Mouse (Mus musculus) cerebellum, adult 2 months (tissue): Measurements from ENCODE around the gene Slc8a2. TPM values are rescaled to one million over a fixed set of nuclear protein-coding genes. Genes with fewer than 3 reads are reported as not detected.

Experiments used
- DNase-seq, 2 experiments: peaks; one replicate each; pipeline ENCODE4 v3.0.0; 2021
- H3K27ac ChIP-seq: fragments of 200-500 bp; 2 replicates; pipeline ENCODE4 v1.5.1; 2012; ENCODE audit warnings: low read length, control low read depth, inconsistent platforms; ENCODE audit not compliant: insufficient read depth
- H3K27me3 ChIP-seq: fragments of 200-500 bp; 2 replicates; pipeline ENCODE4 v1.6.1; 2012; ENCODE audit warnings: inconsistent platforms, mild to moderate bottlenecking, low read length, moderate library complexity; ENCODE audit not compliant: control insufficient read depth, insufficient read depth
- H3K4me1 ChIP-seq: fragments of 200-500 bp; 2 replicates; pipeline ENCODE4 v1.6.1; 2011; ENCODE audit warnings: low read length; ENCODE audit not compliant: control insufficient read depth, insufficient read depth
- H3K4me3 ChIP-seq: fragments of 200-500 bp; replicated peaks from 2 replicates; pipeline ENCODE3; 2011; ENCODE audit warnings: mild to moderate bottlenecking, low read depth, low read length, control low read depth; ENCODE audit not compliant: insufficient read depth
- CTCF ChIP-seq: fragments of 200-500 bp; IDR thresholded peaks from 2 replicates; pipeline ENCODE4 v1.5.1; 2011; ENCODE audit warnings: low read depth, mild to moderate bottlenecking, control low read depth, low read length, moderate library complexity, borderline replicate concordance; ENCODE audit not compliant: insufficient read depth
- POLR2A ChIP-seq: fragments of 200-500 bp; IDR thresholded peaks from 2 replicates; pipeline ENCODE4 v1.6.1; 2011; ENCODE audit warnings: low read length, control low read depth, borderline replicate concordance; ENCODE audit not compliant: insufficient read depth
- WGBS: fragments of 180-500 bp; shearing (Covaris S2); methylation state at CpG from one replicate; pipeline ENCODE4 v1.1.7; 2018; 5-methylcytosine and 5-hydroxymethylcytosine counted together
- polyA plus RNA-seq: library from polyadenylated mRNA; depleted of rRNA; stranded (reverse); fragments of >200 nt; gene quantifications from 2 replicates; pipeline ENCODE4 v1.2.3, GENCODE M21; 2012

Gene Slc8a2
- polyA plus RNA-seq, 1 experiment = 84.6 TPM

GRCm38 (mm10) chr7:16198540-16198939 lies 68.9 kb downstream of the Slc8a2 start:
- no peak for TF ChIP-seq CTCF
- no peak for TF ChIP-seq POLR2A
- H3K4me3 ChIP-seq = no peak overlapping the region
- no peaks in the 10 kb centered on the region for H3K27me3 ChIP-seq
- WGBS = 88% methylated on average over 11 of the region's 11 CpGs
- no peak for DNase-seq
- H3K4me1 ChIP-seq = no peaks in the 10 kb centered on the region
- H3K27ac ChIP-seq = no peak overlapping the region

GRCm38 (mm10) chr7:16201136-16201535 lies 71.5 kb downstream of the Slc8a2 start:
- no peak overlapping the region for H3K4me3 ChIP-seq
- DNase-seq = no peak
- H3K4me1 ChIP-seq = no peaks in the 10 kb centered on the region
- WGBS = 82% methylated on average over 6 of the region's 6 CpGs
- no peak overlapping the region for H3K27ac ChIP-seq
- no peak for TF ChIP-seq POLR2A
- no peak for TF ChIP-seq CTCF
- no peaks in the 10 kb centered on the region for H3K27me3 ChIP-seq

- no peak for DNase-seq
- TF ChIP-seq CTCF = no peak
- TF ChIP-seq POLR2A = no peak
- H3K27me3 ChIP-seq = no peaks in the 10 kb centered on the region
- H3K27ac ChIP-seq = no peak overlapping the region
- peaks cover 6% of the 10 kb centered on the region; the same call in 1 of the 2 replicates for H3K4me1 ChIP-seq
- no peak overlapping the region for H3K4me3 ChIP-seq
- WGBS = 55% methylated on average over 15 of the region's 15 CpGs
These were observed 73.3 kb downstream of the Slc8a2 start for GRCm38 (mm10) chr7:16202756-16203504.

- Histone ChIP-seq H3K27me3 (no peaks in the 10 kb centered on the region), H3K4me1 (peaks cover 6% of the 10 kb centered on the region; the same call in 1 of the 2 replicates), H3K4me3 (no peak overlapping the region), H3K27ac (no peak overlapping the region)
- no peak for TF ChIP-seq CTCF
- no peak for TF ChIP-seq POLR2A
- DNase-seq = no peak
- 91% methylated on average over 13 of the region's 13 CpGs for WGBS
These were observed 73.9 kb downstream of the Slc8a2 start for GRCm38 (mm10) chr7:16203505-16203903.

GRCm38 (mm10) chr7:16204791-16205190 lies 75.2 kb downstream of the Slc8a2 start:
- WGBS = 77% methylated on average over 9 of the region's 9 CpGs

GRCm38 (mm10) chr7:16207076-16207475 lies 77.5 kb downstream of the Slc8a2 start:
- 57% methylated on average over 7 of the region's 7 CpGs for WGBS
- H3K4me3 ChIP-seq = no peak overlapping the region
- no peaks in the 10 kb centered on the region for H3K27me3 ChIP-seq
- peaks cover 6% of the 10 kb centered on the region; the same call in 1 of the 2 replicates for H3K4me1 ChIP-seq
- TF ChIP-seq CTCF (no peak), POLR2A (no peak)
- H3K27ac ChIP-seq = no peak overlapping the region
- DNase-seq = no peak

More at GRCm38 (mm10) chr7:16204791-16205190, 75.2 kb downstream of the Slc8a2 start:
- TF ChIP-seq POLR2A (no peak), CTCF (no peak)
- Histone ChIP-seq H3K27me3 (no peaks in the 10 kb centered on the region), H3K27ac (no peak overlapping the region), H3K4me1 (peaks cover 6% of the 10 kb centered on the region; the same call in 1 of the 2 replicates), H3K4me3 (no peak overlapping the region)
- no peak for DNase-seq

GRCm38 (mm10) chr7:16207496-16207895 lies 77.9 kb downstream of the Slc8a2 start:
- DNase-seq = no peak
- no peak overlapping the region for H3K4me3 ChIP-seq
- peaks cover 6% of the 10 kb centered on the region; the same call in 1 of the 2 replicates for H3K4me1 ChIP-seq
- no peak overlapping the region for H3K27ac ChIP-seq
- no peaks in the 10 kb centered on the region for H3K27me3 ChIP-seq
- 79% methylated on average over 10 of the region's 10 CpGs for WGBS
- TF ChIP-seq POLR2A (no peak), CTCF (no peak)
